Mouse (Mus musculus) liver, embryonic 15.5 days (tissue): ENCODE measurements around the gene Cdh6. TPM values are rescaled to one million over a fixed set of nuclear protein-coding genes. Genes with fewer than 3 reads are reported as not detected.

Experiments used
- ATAC-seq: fragments of 200-750 bp; cut with Nextera tagmentation; 2 replicates; pipeline ENCODE4 v1.8.0; 2017; ENCODE audit warnings: moderate number of reproducible peaks, mild to moderate bottlenecking, moderate library complexity; ENCODE audit not compliant: insufficient read depth
- H3K27ac ChIP-seq: fragments of 300-500 bp; sonication (generic); replicated peaks from 2 replicates; pipeline ENCODE4 v1.5.1; 2015; ENCODE audit warnings: mild to moderate bottlenecking, inconsistent platforms
- H3K27me3 ChIP-seq: fragments of 300-500 bp; sonication (generic); 2 replicates; pipeline ENCODE4 v1.6.1; 2015; ENCODE audit warnings: mild to moderate bottlenecking, inconsistent platforms
- H3K36me3 ChIP-seq: fragments of 300-500 bp; sonication (generic); replicated peaks from 2 replicates; pipeline ENCODE4 v1.6.1; 2015; ENCODE audit warnings: moderate library complexity, mild to moderate bottlenecking, inconsistent platforms
- H3K4me1 ChIP-seq: fragments of 300-500 bp; sonication (generic); replicated peaks from 2 replicates; pipeline ENCODE4 v1.6.1; 2015; ENCODE audit warnings: inconsistent platforms
- H3K4me2 ChIP-seq: fragments of 300-500 bp; sonication (generic); 2 replicates; pipeline ENCODE4 v1.6.1; 2015; ENCODE audit warnings: moderate library complexity, mild to moderate bottlenecking, inconsistent platforms
- H3K4me3 ChIP-seq: fragments of 300-500 bp; sonication (generic); replicated peaks from 2 replicates; pipeline ENCODE4 v1.5.1; 2015; ENCODE audit warnings: mild to moderate bottlenecking, inconsistent platforms
- H3K9ac ChIP-seq: fragments of 300-500 bp; sonication (generic); 2 replicates; pipeline ENCODE4 v1.6.1; 2015; ENCODE audit warnings: moderate library complexity, mild to moderate bottlenecking, inconsistent platforms
- H3K9me3 ChIP-seq: fragments of 300-500 bp; sonication (generic); replicated peaks from 2 replicates; pipeline ENCODE4 v1.6.1; 2016; ENCODE audit warnings: inconsistent platforms
- WGBS: fragments of 180-500 bp; shearing (Covaris S2); methylation state at CpG from one replicate; pipeline ENCODE4 v1.1.7; 2015; ENCODE audit warnings: mixed read lengths; ENCODE audit not compliant: insufficient replicate concordance; 5-methylcytosine and 5-hydroxymethylcytosine counted together
- polyA plus RNA-seq: library from polyadenylated mRNA; unstranded; fragments of >200 nt; fragmentation: Nextera tagmentation; extraction: Ambion mirVana; gene quantifications from 2 replicates; pipeline ENCODE4 v1.2.1, GENCODE M21; 2015

Cdh6 gene
- polyA plus RNA-seq, 1 experiment from 2014 or later, result 0.07 TPM

DNA sequence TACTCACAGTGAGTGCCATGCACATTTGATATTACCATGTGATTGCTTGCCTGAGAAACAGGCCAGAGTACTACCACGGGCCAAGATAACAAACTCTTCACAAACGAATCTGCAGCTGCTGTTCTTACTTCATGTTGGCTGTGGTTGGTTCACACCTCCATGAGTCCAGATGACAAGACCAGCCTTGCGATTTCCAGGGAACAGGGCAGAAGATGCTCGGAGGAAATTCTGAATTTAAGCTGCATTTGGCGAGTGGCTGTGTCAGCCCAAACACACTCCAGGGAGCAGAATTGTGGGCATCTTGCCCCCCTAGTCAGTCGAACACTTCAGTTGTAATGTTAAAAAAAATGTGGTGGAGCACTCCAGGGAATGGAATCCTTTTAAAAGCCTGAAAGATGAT is 18.1 kb downstream of the Cdh6 start:
- no peaks in the 10 kb centered on the region for H3K27me3 ChIP-seq
- no peak overlapping the region for H3K4me3 ChIP-seq
- no peaks in the 10 kb centered on the region for H3K36me3 ChIP-seq
- H3K4me1 ChIP-seq, result no peaks in the 10 kb centered on the region
- H3K9ac ChIP-seq, result no peak overlapping the region
- no peak overlapping the region for H3K4me2 ChIP-seq
- H3K9me3 ChIP-seq, result no peaks in the 10 kb centered on the region
- WGBS, result 53% methylated on average over 6 of the region's 6 CpGs
- no peak for ATAC-seq
- no peak overlapping the region for H3K27ac ChIP-seq

DNA sequence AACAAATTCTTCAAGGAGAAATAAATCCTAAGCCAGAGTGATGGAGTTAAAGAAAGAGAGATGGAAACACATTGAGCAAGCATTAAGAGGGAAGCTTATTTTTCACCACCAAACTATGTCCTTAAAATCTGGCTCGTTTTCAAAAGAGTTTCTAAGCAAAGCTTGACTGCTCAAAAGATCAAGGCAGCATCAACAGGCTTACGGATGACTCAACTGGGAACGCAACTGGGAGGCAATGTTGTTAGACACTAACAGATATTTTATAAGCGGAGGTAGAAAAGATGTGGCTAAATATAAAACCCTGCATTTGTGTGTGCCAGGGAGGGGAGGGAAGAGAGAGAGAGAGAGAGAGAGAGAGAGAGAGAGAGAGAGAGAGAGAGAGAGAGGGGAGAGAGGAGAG is 31.5 kb downstream of the Cdh6 start:
- no peaks in the 10 kb centered on the region for H3K9me3 ChIP-seq
- H3K4me2 ChIP-seq, result no peak overlapping the region
- 62% methylated on average over 4 of the region's 4 CpGs for WGBS
- no peak for ATAC-seq
- H3K36me3 ChIP-seq, result no peaks in the 10 kb centered on the region
- no peaks in the 10 kb centered on the region for H3K4me1 ChIP-seq
- H3K4me3 ChIP-seq, result no peak overlapping the region
- H3K9ac ChIP-seq, result no peak overlapping the region
- no peaks in the 10 kb centered on the region for H3K27me3 ChIP-seq
- H3K27ac ChIP-seq, result no peak overlapping the region

DNA sequence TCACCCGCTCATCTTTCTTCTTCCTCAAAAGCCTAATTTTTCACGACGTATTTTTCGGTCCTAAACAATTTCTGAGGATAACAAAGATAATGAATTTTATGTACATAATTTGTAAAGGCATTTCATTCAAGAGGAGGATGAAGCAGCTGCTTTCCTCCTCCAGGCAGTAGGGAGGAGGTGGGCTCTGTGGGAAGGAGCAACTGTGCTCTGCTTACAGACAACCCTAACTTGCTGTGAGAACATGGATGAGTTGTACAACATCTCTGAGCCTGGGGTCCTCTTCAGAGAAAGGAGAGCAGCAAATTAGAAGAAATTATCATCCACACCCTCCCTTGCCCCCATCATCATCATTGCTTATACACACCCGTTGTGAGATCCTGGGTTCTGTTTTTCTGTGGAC is 33.8 kb downstream of the Cdh6 start:
- Histone ChIP-seq H3K4me2 (no peak overlapping the region), H3K9ac (no peak overlapping the region)

DNA sequence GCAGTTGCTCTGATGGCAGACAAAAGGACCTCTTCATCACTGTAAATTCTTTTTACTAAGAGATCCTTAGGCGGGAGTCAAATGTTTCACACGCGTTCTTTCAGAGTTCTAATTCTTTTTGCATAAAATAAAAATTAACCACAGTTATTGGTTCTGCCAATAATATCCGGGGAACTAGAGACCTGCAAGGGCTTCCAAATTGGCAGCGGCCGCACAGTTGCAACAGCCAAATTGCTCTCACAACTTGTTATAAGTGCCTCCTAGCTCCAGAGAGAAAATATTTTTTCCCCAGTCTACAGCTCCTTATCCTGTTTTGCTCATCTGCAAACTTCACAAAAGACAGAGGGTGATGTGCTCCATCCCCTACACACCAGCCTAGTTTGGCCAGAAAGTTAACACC is 36.3 kb downstream of the Cdh6 start:
- no peak overlapping the region for H3K9ac ChIP-seq
- no peak overlapping the region for H3K27ac ChIP-seq
- H3K9me3 ChIP-seq, result no peaks in the 10 kb centered on the region
- no peaks in the 10 kb centered on the region for H3K4me1 ChIP-seq
- H3K4me3 ChIP-seq, result no peak overlapping the region
- no peaks in the 10 kb centered on the region for H3K36me3 ChIP-seq
- H3K27me3 ChIP-seq, result no peaks in the 10 kb centered on the region
- ATAC-seq, result no peak
- no peak overlapping the region for H3K4me2 ChIP-seq
- WGBS, result 75% methylated on average over 6 of the region's 6 CpGs

More for the DNA sequence above, 33.8 kb downstream of the Cdh6 start:
- no peak for ATAC-seq
- Histone ChIP-seq H3K27ac (no peak overlapping the region), H3K9me3 (no peaks in the 10 kb centered on the region), H3K4me3 (no peak overlapping the region), H3K4me1 (no peaks in the 10 kb centered on the region), H3K27me3 (no peaks in the 10 kb centered on the region), H3K36me3 (no peaks in the 10 kb centered on the region)
- WGBS, result 62% methylated on average over 5 of the region's 5 CpGs

DNA sequence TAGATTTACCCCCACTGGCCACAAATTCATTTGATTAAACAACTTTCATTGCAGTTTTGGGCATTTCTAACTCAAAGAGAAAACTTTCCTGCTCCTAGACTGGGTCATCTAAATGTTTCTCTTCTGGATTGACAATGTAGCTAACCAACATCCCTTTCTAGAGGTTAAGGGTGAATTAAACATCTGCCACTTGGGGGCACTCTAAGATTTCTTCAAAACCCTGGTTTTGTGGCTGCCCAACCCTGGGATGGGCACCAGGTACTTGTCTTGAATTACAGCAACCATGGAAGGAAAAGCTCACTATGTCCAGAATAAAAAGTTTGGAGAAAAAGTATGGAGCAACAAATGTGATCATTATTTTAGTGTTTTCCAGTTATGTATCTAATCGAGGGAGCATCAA is 39.4 kb downstream of the Cdh6 start:
- Histone ChIP-seq H3K4me1 (no peaks in the 10 kb centered on the region), H3K36me3 (no peaks in the 10 kb centered on the region), H3K4me2 (no peak overlapping the region), H3K27me3 (no peaks in the 10 kb centered on the region), H3K27ac (no peak overlapping the region), H3K9me3 (no peaks in the 10 kb centered on the region), H3K9ac (no peak overlapping the region), H3K4me3 (no peak overlapping the region)
- WGBS, result 51% methylated on average over 1 of the region's 1 CpGs
- no peak for ATAC-seq

DNA sequence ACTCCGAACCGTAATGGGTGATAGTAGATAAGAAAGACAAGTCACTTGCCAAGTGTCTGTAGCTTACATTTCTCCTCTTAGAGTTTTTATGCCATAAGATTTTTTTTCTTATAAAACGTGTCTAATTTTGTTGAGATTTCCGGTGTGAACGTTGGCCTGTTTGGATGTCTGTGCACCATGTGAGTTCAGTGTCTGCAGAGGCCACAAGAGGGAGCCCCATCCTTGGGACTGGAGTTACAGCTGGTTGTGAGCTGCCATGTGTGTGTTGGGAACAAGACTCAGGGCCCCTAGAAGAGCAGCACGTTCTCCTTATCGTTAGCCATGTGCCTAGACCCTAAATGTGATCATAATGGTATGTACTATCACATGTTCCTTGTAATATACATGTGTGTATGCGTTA is 40.1 kb downstream of the Cdh6 start:
- H3K4me1 ChIP-seq, result no peaks in the 10 kb centered on the region
- no peaks in the 10 kb centered on the region for H3K9me3 ChIP-seq
- H3K9ac ChIP-seq, result no peak overlapping the region
- H3K27ac ChIP-seq, result no peak overlapping the region
- H3K4me2 ChIP-seq, result no peak overlapping the region
- H3K4me3 ChIP-seq, result no peak overlapping the region
- no peaks in the 10 kb centered on the region for H3K27me3 ChIP-seq
- ATAC-seq, result no peak
- no peaks in the 10 kb centered on the region for H3K36me3 ChIP-seq
- 71% methylated on average over 8 of the region's 8 CpGs for WGBS

DNA sequence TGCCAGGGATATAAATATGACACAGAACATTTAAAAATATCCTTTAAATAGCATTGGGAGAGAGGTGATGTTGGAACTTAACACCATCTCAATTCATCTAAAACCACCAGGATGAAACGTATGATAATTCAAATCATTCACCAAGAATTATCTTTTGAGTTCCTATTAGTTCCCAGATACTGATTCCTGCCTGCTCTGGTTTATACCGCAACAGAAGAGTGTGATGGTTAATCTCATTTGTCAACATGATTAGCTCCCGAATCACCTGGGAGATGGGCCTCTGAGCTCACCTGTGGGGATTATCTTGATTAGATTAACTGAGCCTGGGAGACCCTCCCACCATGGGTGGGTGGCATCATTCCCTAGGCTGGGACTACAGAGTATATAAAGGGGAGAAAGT is 41.0 kb downstream of the Cdh6 start:
- Histone ChIP-seq H3K9me3 (no peaks in the 10 kb centered on the region), H3K4me1 (no peaks in the 10 kb centered on the region), H3K27me3 (no peaks in the 10 kb centered on the region), H3K4me3 (no peak overlapping the region), H3K4me2 (no peak overlapping the region), H3K27ac (no peak overlapping the region), H3K9ac (no peak overlapping the region), H3K36me3 (no peaks in the 10 kb centered on the region)
- 68% methylated on average over 3 of the region's 3 CpGs for WGBS
- no peak for ATAC-seq

DNA sequence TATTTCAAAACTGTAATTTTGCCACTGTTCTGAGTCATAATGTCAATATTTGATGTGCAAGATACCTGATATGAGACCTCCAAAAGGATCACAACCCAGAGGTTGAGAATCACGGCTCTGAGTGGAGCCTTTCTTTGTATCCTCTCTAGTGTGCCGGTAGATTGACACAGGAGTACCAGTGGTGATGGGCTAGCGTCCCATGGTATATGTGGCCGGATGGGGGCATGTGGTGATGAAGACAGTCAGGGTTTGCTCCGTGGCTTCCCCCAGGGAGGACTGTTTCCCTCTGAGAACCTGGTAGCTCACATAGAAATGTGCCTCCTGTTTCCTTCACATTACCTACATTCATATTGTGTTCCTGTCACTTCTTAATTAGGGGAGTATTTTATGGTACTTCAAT is 43.2 kb downstream of the Cdh6 start:
- Histone ChIP-seq H3K9ac (no peak overlapping the region), H3K4me3 (no peak overlapping the region), H3K9me3 (no peaks in the 10 kb centered on the region), H3K27ac (no peak overlapping the region), H3K4me1 (no peaks in the 10 kb centered on the region), H3K4me2 (no peak overlapping the region), H3K27me3 (no peaks in the 10 kb centered on the region), H3K36me3 (no peaks in the 10 kb centered on the region)
- 63% methylated on average over 5 of the region's 5 CpGs for WGBS
- ATAC-seq, result no peak

DNA sequence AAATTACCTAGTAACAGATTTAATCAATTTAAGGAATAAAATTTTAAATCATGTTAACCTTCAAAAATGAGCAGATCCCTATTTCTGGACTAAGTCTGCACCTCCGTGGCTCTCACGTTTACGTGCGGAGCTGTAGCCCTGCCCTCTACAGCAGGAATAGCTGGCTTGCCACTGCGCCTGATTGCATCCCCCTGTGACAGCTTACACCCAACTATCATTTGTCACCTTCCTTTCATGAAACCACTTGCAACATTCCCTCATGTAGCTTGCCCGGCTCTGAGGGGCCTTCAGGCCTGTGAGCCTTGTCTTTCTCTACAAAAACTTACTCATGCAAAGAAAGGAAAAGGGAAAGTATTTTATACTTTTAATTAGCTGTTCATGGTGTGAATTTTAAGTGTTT is 73.1 kb downstream of the Cdh6 start:
- Histone ChIP-seq H3K4me3 (no peak overlapping the region), H3K36me3 (no peaks in the 10 kb centered on the region), H3K27ac (no peak overlapping the region), H3K4me1 (no peaks in the 10 kb centered on the region), H3K4me2 (no peak overlapping the region), H3K9ac (no peak overlapping the region), H3K27me3 (no peaks in the 10 kb centered on the region), H3K9me3 (no peaks in the 10 kb centered on the region)
- no peak for ATAC-seq
- WGBS, result 57% methylated on average over 6 of the region's 6 CpGs

DNA sequence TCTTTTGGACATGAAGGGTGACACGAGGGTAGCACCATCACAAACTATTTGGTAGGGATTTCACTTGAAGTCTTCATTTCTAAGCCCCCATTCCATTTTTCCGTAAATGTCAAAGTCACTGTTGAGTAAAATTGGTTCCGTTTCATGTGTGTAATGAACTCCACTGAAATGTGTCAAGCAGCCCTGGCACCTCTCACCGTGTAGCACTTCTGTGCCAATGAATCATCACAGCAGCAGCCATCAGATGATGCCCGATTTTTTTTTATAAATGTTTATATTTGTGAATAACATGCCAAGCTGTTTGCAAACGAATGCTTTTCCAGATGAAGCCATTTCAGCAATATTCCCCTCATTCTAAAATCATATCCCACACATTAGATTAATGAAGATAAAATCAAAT is 75.6 kb downstream of the Cdh6 start:
- no peaks in the 10 kb centered on the region for H3K36me3 ChIP-seq
- no peak overlapping the region for H3K9ac ChIP-seq
- H3K27ac ChIP-seq, result no peak overlapping the region
- no peak overlapping the region for H3K4me3 ChIP-seq
- no peaks in the 10 kb centered on the region for H3K27me3 ChIP-seq
- 55% methylated on average over 6 of the region's 6 CpGs for WGBS
- H3K4me1 ChIP-seq, result no peaks in the 10 kb centered on the region
- H3K9me3 ChIP-seq, result no peaks in the 10 kb centered on the region
- no peak overlapping the region for H3K4me2 ChIP-seq
- ATAC-seq, result no peak

DNA sequence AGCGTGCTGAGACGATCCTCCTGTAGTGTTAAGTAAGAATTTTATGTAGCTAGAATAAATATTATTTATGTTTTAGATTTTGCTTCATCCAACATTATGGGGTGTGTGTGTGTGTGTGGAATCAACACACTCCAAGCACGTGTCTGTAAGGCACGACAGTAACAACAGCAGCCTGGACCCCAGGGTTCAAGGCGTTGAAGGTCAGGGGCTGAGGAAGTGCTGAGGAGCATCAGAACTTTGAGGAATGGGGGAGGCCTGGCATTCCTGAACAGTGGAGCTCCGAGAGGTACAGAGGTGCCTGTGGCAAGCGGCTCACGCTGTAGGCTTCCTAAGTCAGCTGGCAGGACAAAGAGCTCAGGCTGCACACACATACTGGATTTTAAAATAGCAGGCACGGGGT is 78.1 kb downstream of the Cdh6 start:
- no peaks in the 10 kb centered on the region for H3K4me1 ChIP-seq
- H3K27ac ChIP-seq, result no peak overlapping the region
- no peaks in the 10 kb centered on the region for H3K36me3 ChIP-seq
- H3K9me3 ChIP-seq, result no peaks in the 10 kb centered on the region
- no peak overlapping the region for H3K4me2 ChIP-seq
- H3K4me3 ChIP-seq, result no peak overlapping the region
- no peak for ATAC-seq
- H3K9ac ChIP-seq, result no peak overlapping the region
- H3K27me3 ChIP-seq, result no peaks in the 10 kb centered on the region
- WGBS, result 53% methylated on average over 9 of the region's 9 CpGs

DNA sequence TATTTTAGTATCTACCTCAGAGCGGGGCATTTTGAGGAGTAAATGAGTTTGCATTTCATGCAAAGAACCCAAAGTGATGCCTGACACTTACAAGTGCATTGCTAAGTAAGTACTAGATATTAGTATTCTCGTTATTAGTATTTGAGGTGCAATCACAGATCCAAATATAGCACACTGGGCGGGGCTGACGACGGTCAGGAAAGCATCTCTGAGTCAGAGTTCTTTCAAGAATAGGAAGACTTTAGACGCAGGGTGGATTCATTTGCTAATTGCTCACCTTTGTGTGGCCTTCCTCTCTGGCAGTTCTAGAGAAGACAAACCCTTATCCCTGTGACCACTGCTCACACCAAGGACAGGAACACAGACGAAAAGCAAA is 78.6 kb downstream of the Cdh6 start:
- no peak overlapping the region for H3K27ac ChIP-seq

More for the DNA sequence above, 78.6 kb downstream of the Cdh6 start:
- no peak for ATAC-seq
- no peaks in the 10 kb centered on the region for H3K27me3 ChIP-seq
- no peaks in the 10 kb centered on the region for H3K9me3 ChIP-seq
- H3K4me2 ChIP-seq, result no peak overlapping the region
- H3K4me3 ChIP-seq, result no peak overlapping the region
- no peaks in the 10 kb centered on the region for H3K4me1 ChIP-seq
- WGBS, result 59% methylated on average over 7 of the region's 7 CpGs
- no peak overlapping the region for H3K9ac ChIP-seq
- no peaks in the 10 kb centered on the region for H3K36me3 ChIP-seq
